Mouse (Mus musculus) heart, adult 8-10 months (tissue): ENCODE measurements around the gene Gm19345. TPM values are rescaled to one million over a fixed set of nuclear protein-coding genes. Genes with fewer than 3 reads are reported as not detected.

Experiments used
- DNase-seq: peaks from one replicate; pipeline ENCODE4 v3.0.0; 2022; ENCODE audit warnings: low spot score
- total RNA-seq, 4 experiments: library from RNA; stranded (reverse); gene quantifications; 2 replicates each; pipeline ENCODE4 v1.2.4; 2022

The Gm19345 gene
- total RNA-seq, 4 experiments from 2014 or later, result not detected

DNA sequence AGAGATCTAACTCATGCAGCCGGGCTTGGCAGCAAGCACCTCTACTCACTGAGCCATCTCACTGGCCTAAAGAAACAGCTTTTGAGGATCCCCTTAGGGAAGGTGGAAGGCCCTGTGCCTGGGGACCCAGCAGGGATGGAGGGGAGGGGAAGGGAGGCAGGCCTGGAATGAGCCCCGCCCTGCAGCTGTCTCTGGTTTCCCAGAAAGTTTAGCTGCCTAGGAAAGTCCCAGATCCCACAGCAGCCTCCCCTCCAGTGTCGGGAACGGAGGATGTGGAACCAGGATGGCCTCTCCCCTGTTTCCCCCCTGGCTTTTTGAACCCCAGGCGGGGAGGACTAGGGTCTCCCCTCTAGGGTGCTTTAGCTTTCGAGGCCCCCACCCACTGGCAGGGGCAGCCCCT is 25.0 kb upstream of the Gm19345 start:
- DNase-seq, result no peak

DNA sequence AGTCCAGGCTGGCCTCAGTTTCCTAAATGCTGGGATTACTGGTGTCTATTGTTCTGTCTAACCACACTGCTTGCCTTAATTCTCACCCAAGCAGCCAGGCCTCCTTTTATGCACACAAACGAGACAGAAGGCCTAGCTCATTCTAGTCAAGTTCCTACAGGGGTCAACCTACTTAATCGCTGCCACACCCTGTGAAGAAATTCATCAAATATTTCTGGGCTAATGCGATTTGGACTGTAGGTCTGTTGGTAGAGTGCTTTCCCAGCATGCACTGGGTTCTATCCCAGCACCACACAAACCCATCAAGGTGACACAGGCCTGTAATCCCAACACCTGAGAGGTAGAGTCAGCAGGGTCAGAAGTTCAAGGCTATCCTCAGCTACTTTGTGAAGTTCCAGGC is 22.1 kb upstream of the Gm19345 start:
- no peak for DNase-seq

DNA sequence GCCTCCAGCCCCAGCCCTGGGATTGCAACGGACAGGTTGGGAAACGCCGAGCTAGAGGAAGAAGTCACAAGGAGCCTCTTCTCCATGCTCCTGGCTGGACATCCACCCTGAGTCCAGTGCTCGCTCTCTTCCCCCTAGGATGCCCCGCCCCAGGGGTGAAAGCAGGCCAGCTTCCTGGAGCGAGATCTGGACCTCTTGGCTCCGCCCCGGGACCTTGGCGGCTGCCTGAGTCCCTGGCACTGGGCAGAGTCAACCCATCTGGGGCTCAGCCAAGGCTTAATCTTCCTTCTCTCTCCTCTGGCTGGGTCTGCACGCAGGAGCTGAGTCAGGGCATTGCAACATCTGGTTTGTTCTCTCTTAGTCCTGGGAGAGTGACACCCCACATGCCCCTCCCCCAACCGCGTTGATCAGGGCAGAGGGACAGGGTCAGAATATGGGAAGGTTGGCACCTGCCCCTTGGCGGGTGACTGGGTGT is 21.1 kb upstream of the Gm19345 start:
- DNase-seq, result peak; percentile 94

DNA sequence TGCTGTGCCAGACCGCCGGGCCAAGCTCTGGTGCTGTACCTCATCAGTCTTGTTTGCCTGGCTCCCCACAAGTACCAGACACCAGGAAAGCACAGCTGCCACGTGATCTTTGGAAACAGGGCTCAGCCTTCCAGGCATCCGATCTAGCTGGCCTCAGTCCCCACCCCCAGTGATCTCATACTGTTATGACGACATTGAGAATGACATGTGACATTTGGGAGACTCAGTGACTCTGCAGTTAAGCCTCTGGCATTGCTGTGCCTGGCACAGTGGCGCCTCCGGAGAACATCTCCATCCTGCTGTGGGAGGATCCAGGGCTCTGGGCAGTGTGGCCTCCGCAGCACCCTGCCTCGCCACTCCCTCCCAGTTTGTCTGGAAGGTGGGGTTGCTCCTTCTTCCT is 20.0 kb upstream of the Gm19345 start:
- DNase-seq, result no peak

DNA sequence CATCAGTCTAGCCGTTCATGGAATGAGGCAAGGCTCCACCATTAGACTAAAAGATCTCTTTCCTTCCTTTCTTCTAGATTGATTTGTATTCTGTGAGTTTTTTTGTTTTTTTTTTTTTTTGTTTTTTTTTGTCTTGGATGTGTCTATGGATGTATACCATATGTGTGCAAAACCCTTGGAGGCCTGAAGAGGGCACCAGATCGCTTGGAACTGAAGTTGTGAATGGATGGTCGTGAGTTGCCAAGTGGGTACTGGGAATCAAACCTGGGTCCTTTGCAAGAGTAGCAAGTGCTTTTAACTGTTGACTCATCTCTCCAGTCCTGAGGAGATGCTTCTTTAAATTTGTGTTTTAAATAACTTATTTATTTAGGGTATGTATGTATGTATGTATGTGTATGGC is 17.7 kb upstream of the Gm19345 start:
- DNase-seq, result no peak

DNA sequence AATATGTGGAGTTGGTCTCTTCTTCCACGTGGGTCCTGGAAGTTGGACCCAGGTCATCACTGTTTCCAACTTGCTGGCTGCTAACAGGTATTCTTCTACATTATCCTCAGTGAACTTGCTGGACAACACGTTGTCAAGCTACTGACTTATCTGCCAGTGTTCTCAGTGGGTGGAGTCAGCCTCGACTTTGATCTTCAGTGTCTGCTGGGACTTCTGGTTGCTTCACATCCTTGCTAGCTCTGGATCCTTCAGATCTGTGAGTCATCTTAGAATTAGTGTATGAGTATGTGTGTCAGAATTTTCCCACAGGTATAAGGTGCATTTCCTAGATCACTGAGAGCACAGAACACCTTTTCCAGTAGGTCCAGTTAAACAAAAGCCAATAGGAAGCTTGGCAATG is 15.0 kb upstream of the Gm19345 start:
- DNase-seq, result no peak

DNA sequence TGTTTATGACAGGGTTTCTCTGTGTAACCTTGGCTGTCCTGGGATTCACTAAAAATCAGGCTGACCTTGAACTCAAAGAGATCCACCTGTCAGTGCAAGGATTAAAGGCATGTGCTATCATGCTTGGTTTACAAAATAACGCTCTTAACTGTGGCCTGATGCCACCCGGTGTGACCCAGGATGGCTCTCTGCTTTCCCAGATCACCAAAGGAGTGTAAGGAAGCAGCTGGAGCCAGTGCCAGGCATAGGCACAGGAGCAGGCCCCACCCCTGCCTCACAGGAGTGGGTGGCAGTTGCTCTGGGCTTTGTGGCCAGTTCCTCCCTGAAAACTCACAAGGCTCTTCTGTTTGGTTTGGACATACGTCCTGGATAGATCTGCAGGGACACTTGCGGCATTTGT is 11.4 kb upstream of the Gm19345 start:
- DNase-seq, result no peak

DNA sequence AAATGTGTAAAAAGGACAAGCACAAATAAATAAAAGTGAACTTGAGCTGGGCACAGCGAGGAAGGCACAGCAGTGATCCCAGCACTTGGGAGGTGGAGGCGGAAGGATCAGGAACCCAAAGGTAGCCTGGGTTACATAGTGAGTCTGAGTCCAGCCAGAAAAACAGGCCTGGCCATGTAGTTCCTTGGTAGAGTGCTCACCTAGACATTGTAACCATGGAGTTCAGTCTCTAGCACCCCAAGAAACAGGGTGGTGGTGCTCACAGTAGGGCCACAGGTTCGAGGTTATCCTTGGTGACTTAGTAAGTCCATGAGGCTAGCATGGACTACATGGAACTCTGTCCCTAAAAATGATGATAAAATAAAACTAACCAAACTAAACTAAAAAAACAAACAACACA is 10.9 kb upstream of the Gm19345 start:
- DNase-seq, result no peak

DNA sequence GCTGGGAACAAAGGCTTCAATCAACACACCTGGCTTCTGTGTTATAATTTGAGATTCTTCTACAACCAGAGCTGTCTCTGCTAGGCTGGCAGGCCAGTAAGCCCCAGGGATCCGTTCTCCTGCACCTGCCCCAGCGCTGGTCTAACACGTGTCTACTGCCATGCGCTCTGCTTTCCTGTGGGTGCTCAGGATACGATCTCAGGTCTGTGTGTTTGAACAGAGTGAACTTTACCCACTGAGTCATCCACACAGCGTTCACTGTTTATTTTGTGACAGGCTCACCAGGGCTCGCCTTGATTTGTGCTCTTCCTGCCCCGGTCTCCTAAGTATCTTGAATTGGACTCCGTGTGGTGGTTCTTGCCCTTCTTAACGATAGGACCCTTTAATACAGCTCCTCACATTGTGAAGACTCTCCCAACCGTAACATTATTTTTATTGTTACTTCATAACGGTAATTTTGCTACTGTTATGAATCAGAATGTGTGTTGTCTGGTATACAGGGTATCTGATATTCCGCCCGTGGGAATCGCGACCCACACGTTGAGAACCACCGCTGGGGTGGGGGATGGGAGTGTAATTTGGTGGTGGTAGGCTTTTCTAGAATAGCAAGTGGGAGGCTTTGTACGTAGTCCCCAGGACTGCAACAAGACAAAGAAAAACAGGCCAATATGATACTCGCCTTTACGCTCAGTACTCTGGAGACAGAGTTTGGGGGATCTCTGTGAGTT is 10.0 kb upstream of the Gm19345 start:
- no peak for DNase-seq

DNA sequence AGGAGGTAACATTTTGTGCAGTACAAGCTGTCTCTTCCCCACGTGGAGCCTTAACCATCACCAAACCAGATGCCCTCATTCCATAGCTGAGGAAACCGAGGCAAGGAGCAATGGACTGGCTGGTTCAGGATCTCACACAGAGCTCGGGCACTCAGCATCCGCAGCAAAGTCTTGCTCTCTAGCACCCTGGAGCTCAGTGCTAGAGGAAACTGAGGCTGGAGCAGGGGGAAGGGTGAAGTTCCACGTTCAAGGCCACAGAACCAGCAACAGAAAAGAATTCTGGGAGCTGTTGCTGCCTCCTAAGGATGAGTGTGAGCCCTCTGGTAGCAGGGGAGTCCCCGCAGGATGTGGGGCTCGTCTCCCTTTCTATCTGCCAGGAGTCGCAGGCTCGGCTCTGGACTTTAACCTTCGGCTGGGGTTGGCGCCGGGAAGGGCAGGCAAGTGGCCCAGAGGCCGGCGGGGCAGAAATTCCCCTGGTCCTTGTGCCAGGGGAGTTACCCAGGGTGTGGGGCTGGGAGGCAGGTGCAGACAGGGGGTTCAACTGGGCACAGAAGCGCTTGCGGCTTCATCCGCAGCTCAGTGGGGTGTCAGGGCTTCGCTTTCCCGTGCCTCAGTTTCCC is 8.8 kb upstream of the Gm19345 start:
- no peak for DNase-seq

DNA sequence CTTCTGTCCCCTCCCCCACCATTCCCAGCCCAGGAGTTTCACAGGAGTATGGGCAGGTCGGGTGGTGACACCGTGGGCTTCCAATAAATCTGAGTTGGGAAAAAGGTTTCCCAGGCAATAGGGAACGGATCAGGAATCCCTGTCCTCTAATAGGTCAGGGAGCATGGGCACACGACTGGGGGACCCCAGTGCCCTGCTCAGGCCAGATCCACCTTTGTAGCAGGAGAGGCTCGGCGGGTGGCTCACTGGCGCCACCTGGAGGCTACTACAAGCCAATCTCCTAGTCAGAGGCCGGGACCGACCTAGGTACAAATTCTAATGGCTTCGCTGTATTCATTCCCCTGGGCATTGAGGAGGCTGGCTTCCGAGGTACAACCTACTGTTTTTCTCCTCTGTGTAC is 8.2 kb upstream of the Gm19345 start:
- peak; percentile 62 for DNase-seq

DNA sequence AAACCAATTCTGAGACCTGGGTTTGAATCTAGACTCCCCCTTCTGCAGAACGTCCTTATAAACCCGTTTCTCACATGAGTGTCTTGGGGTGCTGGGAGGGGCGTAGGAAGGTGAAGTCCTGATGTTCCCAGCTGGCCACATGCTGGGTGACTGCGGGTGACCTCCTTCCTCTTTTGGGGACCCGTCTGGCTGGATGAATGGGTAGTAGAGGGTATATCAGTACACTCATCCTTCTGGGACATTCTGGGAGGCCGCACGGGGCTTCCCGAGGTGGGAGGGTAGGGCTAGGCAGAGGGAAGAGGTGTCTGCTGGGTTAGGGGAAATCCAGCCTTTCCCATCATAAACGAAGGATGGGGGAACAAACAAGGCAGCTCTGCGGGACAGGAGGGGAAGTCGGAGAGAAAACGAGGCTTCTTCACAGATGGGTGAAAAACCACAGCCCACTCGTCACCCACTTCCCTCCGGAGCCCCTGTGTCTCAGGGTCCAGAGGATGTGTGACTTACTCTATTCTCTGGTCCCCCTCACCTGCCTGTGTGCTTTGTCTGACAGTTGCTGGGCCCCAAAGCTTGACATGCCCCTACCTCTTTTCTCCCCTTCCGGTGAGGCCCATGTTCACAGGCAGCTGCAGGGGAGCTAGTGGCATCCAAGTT is 7.2 kb upstream of the Gm19345 start:
- no peak for DNase-seq

DNA sequence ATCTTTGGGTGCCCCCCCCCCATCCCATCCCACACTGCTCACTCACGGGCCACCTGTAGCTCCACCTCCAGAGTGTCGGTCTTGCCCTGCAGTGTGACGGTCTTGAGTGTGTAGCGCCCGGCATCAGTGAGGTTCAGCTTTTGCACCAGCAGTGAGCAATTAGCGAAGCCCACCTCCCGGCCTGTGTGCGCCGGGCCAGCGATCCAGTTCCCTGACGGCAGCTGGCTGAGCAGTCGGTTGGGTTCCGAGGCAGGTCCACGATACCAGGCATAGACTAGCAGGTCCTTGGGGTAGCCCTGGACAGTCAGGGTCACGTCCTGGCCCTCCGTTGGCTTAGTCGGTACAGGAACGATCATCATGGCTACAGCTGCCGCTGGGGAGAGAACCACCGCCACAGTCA is 1.7 kb downstream of the Gm19345 start:
- no peak for DNase-seq

DNA sequence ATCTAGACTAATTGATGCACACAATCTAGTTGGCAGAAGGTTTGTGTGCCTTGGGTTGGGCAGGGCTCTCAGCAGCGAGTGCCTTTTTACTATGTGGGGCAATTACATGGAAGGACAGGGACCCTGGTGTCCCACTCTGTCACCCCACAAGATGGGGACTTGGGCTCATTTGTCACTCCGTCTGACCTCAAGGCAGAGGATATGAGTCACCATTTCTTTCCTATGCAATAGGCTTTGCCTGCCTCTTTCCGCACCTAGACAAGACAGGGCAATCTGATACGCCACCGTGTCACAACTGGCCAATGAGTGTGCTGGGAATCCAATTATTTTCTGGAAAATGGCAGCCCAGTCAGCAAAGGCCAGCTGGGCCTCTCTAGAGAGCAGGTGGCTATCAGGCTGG is 3.9 kb downstream of the Gm19345 start:
- DNase-seq, result no peak

DNA sequence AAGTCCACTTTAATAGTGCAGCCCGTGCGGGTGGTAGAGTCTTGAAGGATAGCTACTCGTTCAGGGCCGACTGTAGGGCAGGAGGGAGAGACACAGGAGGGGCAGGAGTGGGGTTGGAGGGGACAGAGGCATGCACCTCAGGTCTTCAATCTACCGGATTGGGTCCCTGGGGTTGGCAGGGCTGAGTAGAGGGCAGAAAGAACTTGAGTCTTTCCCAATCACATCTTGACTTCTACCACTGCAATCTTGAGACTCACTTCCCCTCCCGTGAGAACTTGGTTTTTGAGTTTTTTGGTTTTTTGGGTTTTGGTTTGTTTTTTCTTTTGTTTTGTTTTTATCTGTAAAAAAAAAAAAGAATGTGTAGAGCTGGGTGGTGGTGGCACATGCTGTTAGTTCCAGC is 4.5 kb downstream of the Gm19345 start:
- DNase-seq, result no peak

DNA sequence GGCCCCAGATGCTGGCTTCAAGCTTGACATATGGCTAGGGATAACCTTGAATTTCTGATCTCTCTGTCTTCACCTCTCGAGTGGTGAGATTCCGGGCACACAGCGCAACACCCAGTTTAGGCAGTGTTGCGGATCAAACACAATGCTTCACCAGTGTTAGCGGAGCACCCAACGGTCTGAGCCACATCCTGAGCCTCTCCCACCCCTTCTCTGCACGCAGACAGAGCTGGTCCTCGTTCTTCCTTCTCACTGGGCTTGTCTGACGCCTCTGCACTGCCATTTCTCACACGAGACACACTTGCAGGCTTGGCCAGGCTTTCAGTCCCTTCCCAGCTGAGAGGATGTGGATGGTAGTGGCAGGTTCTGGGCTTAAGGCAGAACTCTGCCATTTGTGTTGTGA is 7.9 kb downstream of the Gm19345 start:
- no peak for DNase-seq

DNA sequence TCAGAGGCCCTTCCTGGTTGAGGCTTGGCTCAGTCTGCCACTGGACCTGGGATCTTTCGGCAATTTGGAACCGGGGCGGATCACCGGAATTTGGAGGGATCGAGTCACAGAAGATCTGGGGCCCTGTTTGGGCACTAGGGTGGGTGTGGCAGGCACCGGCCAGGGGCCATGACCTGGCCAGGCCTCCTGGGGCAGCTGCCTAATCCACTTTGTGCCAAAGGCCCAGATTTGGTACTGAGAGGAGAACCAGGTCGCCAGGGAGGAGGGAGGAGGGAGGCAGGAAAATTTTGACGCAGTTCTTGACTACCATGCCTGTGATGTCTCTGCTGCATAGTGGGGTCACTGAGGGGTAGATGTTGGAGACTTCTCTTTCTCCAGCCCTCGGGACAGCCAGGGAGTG is 9.4 kb downstream of the Gm19345 start, which contains the start of gene Ceacam16:
Ceacam16 (minus strand) TSS at position 101 of the 400 bp plus-strand sequence.
- DNase-seq, result no peak

DNA sequence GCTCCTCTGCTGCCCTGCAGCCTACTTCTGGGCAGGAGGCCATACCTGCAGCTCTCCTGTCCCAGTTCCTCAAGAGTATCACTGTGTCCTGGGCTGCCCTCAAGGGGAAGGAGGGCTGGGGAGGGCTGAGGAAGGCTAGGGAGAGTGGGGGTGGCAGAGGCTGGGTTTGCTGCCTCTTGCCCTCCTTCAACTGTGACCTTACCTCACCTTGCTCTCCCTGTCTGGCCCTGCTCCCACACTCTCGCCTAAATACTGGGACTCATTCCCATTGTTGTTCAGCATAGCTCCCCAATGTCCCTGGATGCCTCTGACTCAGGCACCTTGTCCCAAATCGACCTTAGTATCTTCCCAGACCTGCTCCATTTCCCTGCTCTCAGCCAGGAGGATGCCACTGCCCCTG is 12.4 kb downstream of the Gm19345 start:
- peak; percentile 52 for DNase-seq

DNA sequence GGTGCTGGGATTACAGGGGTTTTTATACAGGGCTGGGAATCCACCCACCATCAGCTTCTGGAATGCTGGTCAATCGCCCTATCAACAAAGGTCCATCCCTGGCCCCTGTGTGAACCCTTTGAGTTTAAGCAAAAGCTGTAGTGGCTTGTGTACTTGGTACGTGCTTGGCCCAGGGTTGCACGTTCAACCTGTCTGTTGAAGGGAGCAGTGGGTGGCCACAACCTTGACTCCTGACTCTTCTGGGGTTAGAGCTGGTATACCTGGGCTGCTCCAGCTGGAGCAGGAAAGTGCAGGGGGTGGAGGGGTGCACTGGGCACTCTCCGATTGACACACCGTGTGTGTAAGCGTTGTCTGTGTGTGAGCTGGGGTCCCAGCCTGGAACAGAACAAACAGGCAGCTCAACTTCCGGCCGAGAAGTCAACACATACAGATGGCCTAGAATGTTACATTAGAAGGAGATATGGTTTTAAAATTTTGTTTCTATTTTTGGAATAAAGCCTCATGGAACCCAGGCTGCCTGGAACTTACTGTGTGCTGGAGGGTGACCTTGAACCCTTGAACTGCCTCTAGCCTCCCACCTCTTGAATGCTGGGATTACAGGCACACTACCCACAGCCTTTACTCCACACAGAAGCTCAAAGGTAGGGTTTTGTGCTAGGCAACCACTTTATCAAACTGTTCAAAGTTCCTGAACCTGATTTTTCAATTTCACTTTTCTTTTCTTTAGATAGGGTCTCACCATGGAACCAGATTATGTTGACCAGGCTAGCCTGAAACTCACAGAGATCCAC is 13.6 kb downstream of the Gm19345 start:
- no peak for DNase-seq

DNA sequence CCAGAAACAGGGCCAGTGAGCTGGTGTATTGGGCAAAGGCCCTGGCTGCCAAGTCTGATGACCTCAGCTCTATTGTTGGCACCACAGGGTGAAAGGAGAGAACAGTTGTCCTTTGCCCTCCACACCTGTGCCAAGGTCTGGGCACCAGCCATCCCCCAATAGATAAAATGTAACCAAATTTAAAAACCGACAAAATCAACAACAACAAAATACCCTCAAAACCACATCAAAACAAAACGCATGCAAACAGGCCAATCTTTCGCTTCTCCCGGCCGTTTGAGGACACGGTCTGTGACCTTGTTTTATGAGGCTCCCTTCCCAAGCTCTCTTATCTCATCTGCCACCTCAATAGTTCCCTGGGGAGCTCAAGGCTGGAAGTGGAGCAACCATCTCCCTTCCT is 14.7 kb downstream of the Gm19345 start:
- no peak for DNase-seq

DNA sequence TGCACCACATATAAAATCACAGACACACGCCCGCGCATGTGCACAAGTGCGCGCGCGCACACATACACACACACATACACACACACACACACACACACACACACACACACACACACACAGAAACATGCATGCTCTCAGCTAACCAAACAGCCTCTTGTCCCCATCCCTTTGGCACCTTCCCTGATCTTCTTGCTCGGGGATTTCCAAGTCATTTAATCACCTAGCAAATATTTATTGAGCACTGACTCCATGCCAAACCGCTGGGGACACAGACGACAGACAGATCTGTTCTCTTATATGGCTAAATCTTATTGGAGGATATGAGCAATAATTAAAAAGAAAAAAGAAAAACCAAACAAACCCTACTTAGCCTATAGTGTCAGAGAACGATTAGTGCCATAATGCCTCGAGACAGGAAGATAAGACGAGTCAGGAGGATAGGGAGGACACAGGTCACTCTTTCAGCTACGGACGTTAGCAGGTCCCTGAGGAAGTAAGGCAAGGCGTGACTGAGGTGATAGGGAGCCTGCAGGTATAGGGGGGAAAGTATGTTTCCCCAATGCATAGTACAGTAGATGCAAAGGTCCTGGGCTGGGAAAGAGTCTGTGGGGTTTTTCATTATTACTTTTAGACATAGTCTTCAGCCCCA is 16.1 kb downstream of the Gm19345 start:
- no peak for DNase-seq
